Comparison of ENCODE assay signal across 18 mouse cellular contexts in the genomic region with DNA sequence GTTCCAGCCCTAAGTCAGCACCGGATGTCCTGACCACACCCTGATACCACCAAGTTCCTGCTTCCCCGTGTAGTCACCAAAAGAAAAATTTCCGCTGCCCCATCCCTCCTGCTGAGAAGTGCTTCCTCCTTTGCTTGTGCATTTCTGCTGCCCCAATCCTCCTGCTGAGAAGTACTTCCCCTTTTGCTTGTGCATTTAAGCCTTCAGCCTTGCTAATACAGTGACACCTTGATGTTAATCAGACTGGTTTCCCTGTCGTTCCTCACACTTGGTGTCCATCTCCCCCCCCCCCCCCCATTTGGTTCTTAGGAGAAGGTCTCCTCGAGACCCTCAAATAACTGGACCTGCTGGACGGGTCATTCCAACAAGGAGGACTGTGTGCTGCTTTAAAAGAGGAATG. TPM values are rescaled to one million over a fixed set of nuclear protein-coding genes. Genes with fewer than 3 reads are reported as not detected.
DNase-seq lines count a peak whose midpoint lies in the region; TF ChIP-seq lines count a peak whose summit lies in the region.
"Not testable (repeated sequence)": the region's sequence is repeated elsewhere in the genome, so short reads cannot be mapped to it uniquely, and the experiment has no call there.
"Had no signal": no experiment of that assay in that cellular context is flagged by ENCODE, and none has a peak within 500 bp of the region (broad histone marks: within the 10 kb centered on the region; RNA-seq: fewer than 3 reads in every experiment).

No protein-coding gene starts in this region.

- H3K9me3 ChIP-seq in MEL (replicated peaks; ENCODE audit: insufficient read depth, low read length): not testable (repeated sequence)

- not testable (repeated sequence) for TF ChIP-seq EP300 in MEL (IDR thresholded peaks at IDR 0.05; ENCODE audit: low read depth in 1 of 2, low read length in 2 of 2)

- not testable (repeated sequence) for H3K27ac ChIP-seq in MEL (ENCODE audit: control insufficient read depth, low read depth, low read length)

- not testable (repeated sequence) for TF ChIP-seq POLR2A in MEL (IDR thresholded peaks at IDR 0.05; ENCODE audit: control insufficient read depth in 1 of 2, insufficient read depth in 1 of 2, low read depth in 1 of 2, low read length in 2 of 2, poor library complexity in 1 of 2)

- TF ChIP-seq CTCF in MEL (IDR thresholded peaks at IDR 0.05 in 2 of 3, conservative IDR thresholded peaks at IDR 0.05 in 1 of 3; ENCODE audit: control insufficient read depth in 1 of 3, insufficient read depth in 1 of 3, low read depth in 2 of 3, low read length in 3 of 3, poor library complexity in 1 of 3, severe bottlenecking in 1 of 3): not testable (repeated sequence)

- H3K36me3 ChIP-seq in MEL (ENCODE audit: control insufficient read depth in 1 of 2, insufficient read depth in 2 of 2, low read length in 2 of 2): not testable (repeated sequence)

- DNase-seq in A20 (ENCODE audit: low read depth, low spot score): peak; percentile 69
- DNase-seq in ES-CJ7 (ENCODE audit: low read depth, low spot score): peak; percentile 21
- peak; percentile 14 for DNase-seq in MEL (ENCODE audit: low read depth, low spot score)
- DNase-seq in R1 (ENCODE audit: low read depth, low spot score): peak; percentile 68

- H3K27me3 ChIP-seq in MEL (ENCODE audit: control insufficient read depth in 1 of 2, insufficient read depth in 2 of 2, low read length in 2 of 2): not testable (repeated sequence)

- H3K4me1 ChIP-seq in MEL (ENCODE audit: control insufficient read depth in 1 of 2, insufficient read depth in 2 of 2, low read length in 2 of 2): not testable (repeated sequence)

- not testable (repeated sequence) for TF ChIP-seq RAD21 in MEL (IDR thresholded peaks at IDR 0.05; ENCODE audit: low read depth, low read length)

- H3K9ac ChIP-seq in MEL (ENCODE audit: control insufficient read depth, low read depth, low read length, poor library complexity, severe bottlenecking): not testable (repeated sequence)

- H3K79me2 ChIP-seq in MEL (ENCODE audit: control insufficient read depth, insufficient read depth, low read length, poor library complexity): not testable (repeated sequence)

- not testable (repeated sequence) for H3K4me3 ChIP-seq in MEL (ENCODE audit: control insufficient read depth in 1 of 2, insufficient read depth in 1 of 2, low read depth in 2 of 2, low read length in 2 of 2)

RNA-seq across cellular contexts. Expression of a gene that starts 39.0 kb away (rescaled TPM):
- not detected in 2 replicates for total RNA-seq in MEL (2012; rRNA removed)
- under 1 TPM in 1 of 2 experiments, not detected in 1; 0.17 TPM for polyA plus RNA-seq in MEL (2012; ENCODE audit: insufficient read depth in 1 of 2, insufficient read length in 2 of 2, low read depth in 1 of 2, low replicate concordance in 2 of 2, missing spikeins in 1 of 2)
- total RNA-seq: adrenal gland, adult 18-20 months; adrenal gland, adult 2 months; adrenal gland, adult 8-10 months; adrenal gland, postnatal 10 days; adrenal gland, postnatal 14 days; adrenal gland, postnatal 25 days; adrenal gland, postnatal 36 days; adrenal gland, postnatal 4 days; CH12.LX had no signal
- polyA plus RNA-seq: adrenal gland, adult 2 months; brain, embryonic 14.5 days; C2C12; CD4-positive, CD25-positive, alpha-beta regulatory T cell, adult 4 months; cerebellum, adult 2 months; G1E had no signal

Comparison
In these comparisons a context has a peak if more than half of its experiments do, and no peak if none do; other contexts are left out.
1. DNase-seq: peak in every context shown above with its lines; median percentile 69 in A20; 68 in R1; 21 in ES-CJ7; 14 in MEL.